Mouse (Mus musculus) neural tube, embryonic 15.5 days (tissue): ENCODE data around the gene 4931406P16Rik. TPM values are rescaled to one million over a fixed set of nuclear protein-coding genes. Genes with fewer than 3 reads are reported as not detected.
"Not testable (repeated sequence)": the region's sequence is repeated elsewhere in the genome, so short reads cannot be mapped to it uniquely, and the experiment has no call there.

Experiments
- ATAC-seq: fragments of 200-750 bp; cut with Nextera tagmentation; 2 replicates; pipeline ENCODE4 v1.8.0; 2017; ENCODE audit warnings: mild to moderate bottlenecking, moderate TSS enrichment, moderate library complexity; ENCODE audit not compliant: low FRiP score
- H3K27ac ChIP-seq: fragments of 300-500 bp; sonication (generic); replicated peaks from 2 replicates; pipeline ENCODE4 v1.5.1; 2015; ENCODE audit warnings: mild to moderate bottlenecking, inconsistent platforms
- H3K27me3 ChIP-seq: fragments of 300-500 bp; sonication (generic); replicated peaks from 2 replicates; pipeline ENCODE4 v1.6.1; 2015; ENCODE audit warnings: inconsistent platforms
- H3K36me3 ChIP-seq: fragments of 300-500 bp; sonication (generic); 2 replicates; pipeline ENCODE4 v1.6.1; 2015; ENCODE audit warnings: inconsistent platforms
- H3K4me1 ChIP-seq: fragments of 300-500 bp; sonication (generic); 2 replicates; pipeline ENCODE4 v1.6.1; 2015; ENCODE audit warnings: inconsistent platforms
- H3K4me2 ChIP-seq: fragments of 300-500 bp; sonication (generic); 2 replicates; pipeline ENCODE4 v1.6.1; 2015; ENCODE audit warnings: inconsistent platforms, mild to moderate bottlenecking, moderate library complexity
- H3K4me3 ChIP-seq: fragments of 300-500 bp; sonication (generic); replicated peaks from 2 replicates; pipeline ENCODE4 v1.5.1; 2015; ENCODE audit warnings: mild to moderate bottlenecking, inconsistent platforms
- H3K9ac ChIP-seq: fragments of 300-500 bp; sonication (generic); replicated peaks from 2 replicates; pipeline ENCODE4 v1.6.1; 2015; ENCODE audit warnings: mild to moderate bottlenecking, inconsistent platforms
- H3K9me3 ChIP-seq: fragments of 300-500 bp; sonication (generic); replicated peaks from 2 replicates; pipeline ENCODE4 v1.6.1; 2016; ENCODE audit warnings: inconsistent platforms
- WGBS: fragments of 180-500 bp; shearing (Covaris S2); methylation state at CpG from one replicate; pipeline ENCODE4 v1.1.7; 2015; ENCODE audit warnings: mixed read lengths; 5-methylcytosine and 5-hydroxymethylcytosine counted together
- polyA plus RNA-seq: library from polyadenylated mRNA; unstranded; fragments of >200 nt; fragmentation: Nextera tagmentation; extraction: Ambion mirVana; gene quantifications from 2 replicates; pipeline ENCODE4 v1.2.1, GENCODE M21; 2015

Gene 4931406P16Rik
- polyA plus RNA-seq, 1 experiment from 2014 or later = 30.1 TPM

DNA sequence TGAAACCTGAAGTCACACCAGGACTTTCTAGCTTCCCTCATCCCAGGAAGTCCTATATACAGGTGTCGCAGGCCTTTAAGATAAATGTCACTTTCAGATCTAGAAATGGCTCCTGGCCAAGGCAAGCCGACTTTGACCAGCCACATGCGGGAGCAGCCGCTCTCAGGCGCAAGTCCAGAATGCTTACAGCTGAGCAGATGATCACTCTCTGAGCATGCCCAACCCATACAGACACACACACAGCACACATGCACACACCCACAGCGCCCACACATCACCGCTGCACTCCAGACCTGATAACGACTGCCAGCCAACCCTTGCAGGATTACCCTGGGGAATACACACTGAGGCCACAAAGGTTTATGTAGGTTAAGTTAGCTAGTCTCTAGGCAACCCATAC is 87.3 kb downstream of the 4931406P16Rik start:
- no peaks in the 10 kb centered on the region for H3K27me3 ChIP-seq
- H3K36me3 ChIP-seq = peaks cover 51% of the 10 kb centered on the region
- 0 out of 2 replicates have a peak overlapping the region, but pooled peaks have one; percentile 14 for H3K9ac ChIP-seq
- 86% methylated on average over 8 of the region's 8 CpGs for WGBS
- H3K27ac ChIP-seq = no peak overlapping the region
- no peak for ATAC-seq
- no peak overlapping the region for H3K4me3 ChIP-seq
- H3K9me3 ChIP-seq = no peaks in the 10 kb centered on the region
- peaks cover 47% of the 10 kb centered on the region for H3K4me1 ChIP-seq
- no peak overlapping the region for H3K4me2 ChIP-seq

- no peak for ATAC-seq
- H3K9ac ChIP-seq = no peak overlapping the region
- H3K4me3 ChIP-seq = no peak overlapping the region
- no peaks in the 10 kb centered on the region for H3K9me3 ChIP-seq
- peaks cover 65% of the 10 kb centered on the region for H3K36me3 ChIP-seq
- no peak overlapping the region for H3K27ac ChIP-seq
- peaks cover 39% of the 10 kb centered on the region for H3K4me1 ChIP-seq
- 96% methylated on average over 6 of the region's 6 CpGs for whole genome bisulfite sequencing
- H3K4me2 ChIP-seq = no peak overlapping the region
- H3K27me3 ChIP-seq = no peaks in the 10 kb centered on the region
Measured at GRCm38 (mm10) chr7:34224308-34224707, 89.0 kb downstream of the 4931406P16Rik start.

DNA sequence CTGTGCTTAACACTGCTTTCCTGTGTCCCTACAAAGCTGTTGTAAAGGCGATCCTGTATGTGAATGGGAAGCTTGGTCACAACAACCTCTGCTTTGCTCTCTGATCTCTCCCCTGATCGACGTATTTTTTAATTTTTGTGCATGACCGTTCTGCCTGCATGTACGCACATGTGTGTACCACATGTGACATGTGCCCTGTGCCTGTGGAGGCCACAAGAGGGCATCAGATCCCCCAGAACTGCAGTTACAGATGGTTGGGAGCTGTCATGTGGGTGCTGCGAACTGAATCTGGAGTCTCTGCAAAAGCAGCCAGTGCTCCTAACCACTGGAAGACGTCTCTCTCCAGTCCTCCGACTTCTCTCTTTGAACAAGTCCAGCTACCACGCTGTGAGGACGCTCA is 91.0 kb downstream of the 4931406P16Rik start:
- Histone ChIP-seq H3K4me1 (peaks cover 20% of the 10 kb centered on the region), H3K36me3 (peaks cover 79% of the 10 kb centered on the region), H3K27me3 (no peaks in the 10 kb centered on the region), H3K27ac (no peak overlapping the region), H3K4me2 (no peak overlapping the region), H3K9ac (no peak overlapping the region), H3K9me3 (no peaks in the 10 kb centered on the region), H3K4me3 (no peak overlapping the region)
- 93% methylated on average over 10 of the region's 10 CpGs for WGBS
- ATAC-seq = no peak

DNA sequence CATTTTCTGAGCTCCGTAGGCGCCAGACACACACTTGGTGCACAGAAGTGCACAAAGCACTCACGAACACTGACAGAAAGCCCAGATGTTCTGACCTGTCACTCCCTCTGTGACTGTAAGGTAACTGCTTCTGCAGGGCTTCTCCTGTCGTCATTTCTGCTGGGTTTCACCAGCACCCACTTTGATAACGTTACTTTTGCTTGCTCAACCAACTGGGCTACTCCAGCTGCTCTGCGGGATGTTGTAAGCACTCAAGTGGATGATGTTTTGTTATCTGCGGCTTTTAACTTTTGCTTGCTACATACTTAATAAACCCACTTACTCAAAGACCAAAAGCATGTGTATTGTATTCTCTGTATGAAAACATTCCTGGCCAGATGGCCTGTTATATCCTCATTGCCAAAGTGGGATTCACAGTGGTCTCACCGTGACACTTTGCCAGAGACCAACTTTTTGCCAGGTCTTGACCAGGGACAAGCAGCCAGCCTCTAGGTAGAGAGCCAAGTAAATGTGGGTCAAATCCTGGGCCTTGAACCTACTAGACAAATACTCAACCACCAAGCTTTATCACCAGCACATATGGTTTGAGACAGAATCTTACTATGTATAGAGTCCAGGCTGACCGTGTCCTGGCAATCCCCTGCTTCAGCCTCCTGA is 91.6 kb downstream of the 4931406P16Rik start:
- Histone ChIP-seq H3K4me1 (peaks cover 13% of the 10 kb centered on the region), H3K27me3 (no peaks in the 10 kb centered on the region), H3K4me2 (no peak overlapping the region), H3K9ac (no peak overlapping the region), H3K27ac (no peak overlapping the region), H3K9me3 (no peaks in the 10 kb centered on the region), H3K4me3 (no peak overlapping the region), H3K36me3 (peaks cover 77% of the 10 kb centered on the region)
- no peak for ATAC-seq
- 92% methylated on average over 9 of the region's 9 CpGs for WGBS

DNA sequence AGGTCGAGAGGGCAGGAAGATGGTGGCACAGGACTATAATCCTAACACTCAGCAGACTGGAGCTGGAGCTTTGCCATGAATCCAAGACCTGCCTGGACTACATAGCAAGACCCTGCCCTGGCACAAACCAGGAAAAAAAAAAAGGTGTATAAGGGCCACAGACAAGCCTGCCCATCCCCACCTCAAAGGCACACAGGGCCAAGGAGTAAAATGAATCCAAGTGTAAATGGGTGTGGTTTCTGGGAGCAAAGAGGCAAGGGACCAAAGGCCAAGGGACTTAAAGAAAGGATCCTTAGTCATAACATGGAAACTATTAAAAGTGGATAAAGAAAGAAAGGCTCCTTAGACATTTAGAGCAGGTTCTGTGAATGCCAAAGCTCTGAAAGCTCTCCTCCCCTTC is 94.9 kb downstream of the 4931406P16Rik start:
- H3K36me3 ChIP-seq = peaks cover 89% of the 10 kb centered on the region
- H3K9me3 ChIP-seq = no peaks in the 10 kb centered on the region
- ATAC-seq = no peak
- H3K9ac ChIP-seq = no peak overlapping the region
- H3K4me3 ChIP-seq = no peak overlapping the region
- WGBS = 95% methylated on average over 1 of the region's 1 CpGs
- H3K4me2 ChIP-seq = no peak overlapping the region
- no peaks in the 10 kb centered on the region for H3K4me1 ChIP-seq
- no peak overlapping the region for H3K27ac ChIP-seq
- no peaks in the 10 kb centered on the region for H3K27me3 ChIP-seq

DNA sequence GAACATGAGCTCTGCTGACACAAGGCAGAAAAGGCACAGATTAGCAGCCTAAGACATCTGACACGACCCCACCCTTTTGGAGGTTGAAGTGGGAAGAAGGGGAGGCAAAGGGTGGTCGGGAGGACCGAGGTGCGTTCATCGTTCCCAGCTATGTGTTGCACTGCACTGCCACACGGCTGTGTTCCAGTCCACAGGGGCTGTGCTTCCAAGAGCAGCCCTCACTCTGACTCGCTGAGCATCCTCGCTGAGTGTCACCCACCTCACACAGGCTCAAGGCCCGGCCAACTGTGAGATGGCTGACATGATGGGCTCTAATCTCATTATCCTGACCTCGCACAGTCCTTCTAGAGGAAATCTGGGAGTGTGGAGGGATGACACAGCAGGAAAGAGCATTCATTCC is 96.9 kb downstream of the 4931406P16Rik start:
- Histone ChIP-seq H3K4me1 (no peaks in the 10 kb centered on the region), H3K4me3 (no peak overlapping the region), H3K9me3 (no peaks in the 10 kb centered on the region), H3K27ac (no peak overlapping the region), H3K27me3 (no peaks in the 10 kb centered on the region), H3K36me3 (peaks cover 88% of the 10 kb centered on the region), H3K4me2 (no peak overlapping the region), H3K9ac (no peak overlapping the region)
- no peak for ATAC-seq
- 92% methylated on average over 10 of the region's 10 CpGs for WGBS

GRCm38 (mm10) chr7:34215481-34215880 is 97.9 kb downstream of the 4931406P16Rik start:
- 85% methylated on average over 9 of the region's 9 CpGs for WGBS
- H3K4me2 ChIP-seq = no peak overlapping the region

GRCm38 (mm10) chr7:34214644-34215043 is 98.7 kb downstream of the 4931406P16Rik start:
- Histone ChIP-seq H3K9me3 (no peaks in the 10 kb centered on the region), H3K4me1 (no peaks in the 10 kb centered on the region), H3K4me3 (no peak overlapping the region), H3K36me3 (peaks cover 93% of the 10 kb centered on the region), H3K27me3 (no peaks in the 10 kb centered on the region), H3K4me2 (no peak overlapping the region), H3K9ac (no peak overlapping the region), H3K27ac (no peak overlapping the region)
- no peak for ATAC-seq
- WGBS = 88% methylated on average over 8 of the region's 8 CpGs

More at GRCm38 (mm10) chr7:34215481-34215880, 97.9 kb downstream of the 4931406P16Rik start:
- ATAC-seq = no peak
- Histone ChIP-seq H3K4me1 (no peaks in the 10 kb centered on the region), H3K36me3 (peaks cover 93% of the 10 kb centered on the region), H3K4me3 (no peak overlapping the region), H3K9me3 (no peaks in the 10 kb centered on the region), H3K27ac (no peak overlapping the region), H3K9ac (no peak overlapping the region), H3K27me3 (no peaks in the 10 kb centered on the region)

DNA sequence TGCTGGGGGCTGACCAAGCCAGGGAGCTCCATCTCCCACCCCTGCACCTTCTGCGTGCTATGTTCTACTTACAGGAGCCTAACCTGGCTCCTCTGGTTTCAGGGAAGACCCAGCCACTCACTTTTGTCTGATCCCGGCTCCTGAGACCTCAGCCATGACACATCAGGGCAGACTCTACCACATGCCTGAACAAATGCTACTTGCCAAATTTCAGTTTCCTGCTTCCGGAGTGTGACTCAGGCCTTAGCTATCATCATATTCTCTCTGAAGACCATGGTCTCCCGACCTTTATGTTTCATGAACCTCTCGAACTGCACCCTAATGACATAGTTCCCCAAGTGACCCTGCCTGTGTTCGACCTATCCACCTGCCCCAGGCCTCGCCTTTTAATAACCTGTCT is 100.1 kb downstream of the 4931406P16Rik start:
- Histone ChIP-seq H3K4me3 (no peak overlapping the region), H3K27ac (no peak overlapping the region), H3K9me3 (no peaks in the 10 kb centered on the region), H3K36me3 (peaks cover 96% of the 10 kb centered on the region), H3K4me2 (no peak overlapping the region), H3K9ac (no peak overlapping the region), H3K27me3 (no peaks in the 10 kb centered on the region), H3K4me1 (no peaks in the 10 kb centered on the region)
- ATAC-seq = no peak
- 97% methylated on average over 7 of the region's 7 CpGs for WGBS

DNA sequence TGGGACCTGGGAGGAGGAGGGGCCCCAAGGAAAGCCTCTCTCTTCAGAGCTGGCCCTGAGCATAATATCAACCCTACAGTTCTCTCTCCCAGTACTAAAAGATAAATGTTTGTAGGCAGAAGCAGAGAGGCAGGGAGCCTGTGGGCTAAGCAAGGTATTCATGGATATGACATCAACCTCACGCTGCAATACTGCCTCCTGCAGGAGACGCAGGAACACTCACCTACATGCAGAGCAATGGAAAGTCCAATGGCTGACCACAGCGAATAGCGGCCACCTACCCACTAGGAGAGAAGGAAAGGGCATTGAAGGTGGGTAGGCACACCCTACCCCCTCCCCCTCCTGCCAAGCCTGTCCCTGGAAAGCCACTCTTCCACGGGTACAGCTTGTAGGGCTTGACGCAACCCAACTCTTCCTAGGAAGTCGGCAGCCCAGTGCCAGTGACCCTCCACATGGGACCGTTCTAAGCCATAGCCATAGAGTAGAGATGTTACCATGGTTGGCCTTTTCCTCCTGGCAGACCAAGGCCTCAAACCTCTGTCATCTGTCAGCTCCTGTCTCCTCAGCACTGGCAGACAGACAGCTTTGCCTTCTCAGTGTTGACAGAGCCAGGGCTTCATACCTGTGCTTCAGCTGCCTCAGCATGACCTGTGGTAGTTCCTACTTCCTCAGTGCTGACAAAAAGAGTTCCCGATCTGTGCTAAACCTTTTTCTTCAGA is 105.2 kb downstream of the 4931406P16Rik start:
- Histone ChIP-seq H3K4me2 (no peak overlapping the region), H3K4me3 (no peak overlapping the region), H3K9me3 (no peaks in the 10 kb centered on the region), H3K27ac (no peak overlapping the region), H3K9ac (no peak overlapping the region), H3K4me1 (no peaks in the 10 kb centered on the region), H3K36me3 (peaks cover 97% of the 10 kb centered on the region), H3K27me3 (no peaks in the 10 kb centered on the region)
- WGBS = 95% methylated on average over 9 of the region's 9 CpGs
- no peak for ATAC-seq

- WGBS = 96% methylated on average over 6 of the region's 6 CpGs
- peaks cover 98% of the 10 kb centered on the region for H3K36me3 ChIP-seq
- no peak for ATAC-seq
Measured at GRCm38 (mm10) chr7:34206331-34206730, 107.0 kb downstream of the 4931406P16Rik start.

GRCm38 (mm10) chr7:34202147-34202546 is 111.2 kb downstream of the 4931406P16Rik start:
- not testable (repeated sequence) for H3K4me3 ChIP-seq, H3K4me2 ChIP-seq, H3K9me3 ChIP-seq, H3K4me1 ChIP-seq, H3K27me3 ChIP-seq, H3K9ac ChIP-seq, H3K27ac ChIP-seq, ATAC-seq
- WGBS = 97% methylated on average over 10 of the region's 10 CpGs
- H3K36me3 ChIP-seq = peaks cover 68% of the 10 kb centered on the region

More at GRCm38 (mm10) chr7:34206331-34206730, 107.0 kb downstream of the 4931406P16Rik start:
- H3K9me3 ChIP-seq = no peaks in the 10 kb centered on the region
- H3K9ac ChIP-seq = no peak overlapping the region
- no peaks in the 10 kb centered on the region for H3K27me3 ChIP-seq
- no peak overlapping the region for H3K4me3 ChIP-seq
- H3K27ac ChIP-seq = no peak overlapping the region
- H3K4me2 ChIP-seq = no peak overlapping the region
- H3K4me1 ChIP-seq = no peaks in the 10 kb centered on the region
